Comparison of ENCODE assay signal across 8 mouse cellular contexts in genomic region chr11:115975083-115975420, GRCm38 (mm10). TPM values are rescaled to one million over a fixed set of nuclear protein-coding genes. Genes with fewer than 3 reads are reported as not detected.
DNase-seq lines count a peak whose midpoint lies in the region; ATAC-seq and TF ChIP-seq lines count a peak whose summit lies in the region.

No protein-coding gene starts in this region.

- TF ChIP-seq CTCF in ES-Bruce4 (IDR thresholded peaks at IDR 0.05; ENCODE audit: low read depth, low read length) = no peak

- no peak overlapping the region for H3K27ac ChIP-seq in heart, embryonic 13.5 days (replicated peaks)
- no peak overlapping the region for H3K27ac ChIP-seq in ES-Bruce4 (ENCODE audit: insufficient read depth, low read length)
- peak overlapping the region; percentile 64; the same call in 1 of the 2 replicates for H3K27ac ChIP-seq in hindbrain, embryonic 10.5 days
- H3K27ac ChIP-seq in midbrain, embryonic 10.5 days (replicated peaks) = 0 out of 2 replicates have a peak overlapping the region, but pooled peaks have one; percentile 34

- H3K36me3 ChIP-seq in heart, embryonic 13.5 days = no peaks in the 10 kb centered on the region
- no peaks in the 10 kb centered on the region for H3K36me3 ChIP-seq in ES-Bruce4 (ENCODE audit: control insufficient read depth, insufficient read depth, low read length, poor library complexity, severe bottlenecking)
- no peaks in the 10 kb centered on the region for H3K36me3 ChIP-seq in hindbrain, embryonic 10.5 days
- no peaks in the 10 kb centered on the region for H3K36me3 ChIP-seq in midbrain, embryonic 10.5 days

- 4% methylated on average over 18 of the region's 18 CpGs for WGBS in heart, embryonic 13.5 days
- WGBS in hindbrain, embryonic 10.5 days = 4% methylated on average over 18 of the region's 18 CpGs
- 2% methylated on average over 18 of the region's 18 CpGs for WGBS in midbrain, embryonic 10.5 days

- H3K4me2 ChIP-seq in heart, embryonic 13.5 days = peak overlapping the region; percentile 87

- no peak for TF ChIP-seq POLR2A in ES-Bruce4 (IDR thresholded peaks at IDR 0.05; ENCODE audit: insufficient read depth, low read length)

- no peak for ATAC-seq in heart, embryonic 13.5 days (ENCODE audit: extremely low read depth, insufficient number of reproducible peaks, low FRiP score, low TSS enrichment)

- H3K9me3 ChIP-seq in heart, embryonic 13.5 days = no peaks in the 10 kb centered on the region
- no peaks in the 10 kb centered on the region for H3K9me3 ChIP-seq in ES-Bruce4 (replicated peaks; ENCODE audit: control insufficient read depth, insufficient read depth, low read length, poor library complexity, severe bottlenecking)
- H3K9me3 ChIP-seq in hindbrain, embryonic 10.5 days = no peaks in the 10 kb centered on the region
- H3K9me3 ChIP-seq in midbrain, embryonic 10.5 days (replicated peaks) = no peaks in the 10 kb centered on the region

- peak overlapping the region; percentile 59 for H3K4me3 ChIP-seq in heart, embryonic 13.5 days
- H3K4me3 ChIP-seq in ES-Bruce4 (ENCODE audit: low read depth, low read length) = peak overlapping the region; percentile 66
- peak overlapping the region; percentile 52 for H3K4me3 ChIP-seq in hindbrain, embryonic 10.5 days
- H3K4me3 ChIP-seq in midbrain, embryonic 10.5 days = peak overlapping the region; percentile 57

- intact Hi-C loops in heart, postnatal 14 days (cut with DNase I) = no loop called here

- H3K27me3 ChIP-seq in heart, embryonic 13.5 days (replicated peaks) = peaks cover 71% of the 10 kb centered on the region
- H3K27me3 ChIP-seq in ES-Bruce4 (ENCODE audit: control insufficient read depth, insufficient read depth, low read length, poor library complexity, severe bottlenecking) = no peaks in the 10 kb centered on the region
- peaks cover 67% of the 10 kb centered on the region for H3K27me3 ChIP-seq in hindbrain, embryonic 10.5 days (ENCODE audit: insufficient read depth, poor library complexity, severe bottlenecking)
- H3K27me3 ChIP-seq in midbrain, embryonic 10.5 days (ENCODE audit: low read depth, poor library complexity, severe bottlenecking) = peaks cover 59% of the 10 kb centered on the region

- DNase-seq in heart, postnatal 14 days = no peak
- no peak for DNase-seq in hindbrain, embryonic 10.5 days (ENCODE audit: low spot score)
- DNase-seq in midbrain, embryonic 10.5 days (ENCODE audit: low spot score) = no peak
- no peak for DNase-seq in layer of hippocampus, postnatal 10 days (ENCODE audit: low spot score in 2 of 2)
- no peak for DNase-seq in gastrocnemius, postnatal 4 days (ENCODE audit: low spot score in 2 of 2)
- no peak for DNase-seq in cerebellum, postnatal 36 days

- H3K9ac ChIP-seq in heart, embryonic 13.5 days = peak overlapping the region; percentile 75
- peak overlapping the region; percentile 71 for H3K9ac ChIP-seq in ES-Bruce4 (ENCODE audit: low read depth, poor library complexity, severe bottlenecking)

- H3K4me1 ChIP-seq in heart, embryonic 13.5 days = peaks cover 14% of the 10 kb centered on the region
- peaks cover 4% of the 10 kb centered on the region for H3K4me1 ChIP-seq in ES-Bruce4 (ENCODE audit: control insufficient read depth, insufficient read depth, low read length)
- peaks cover 25% of the 10 kb centered on the region for H3K4me1 ChIP-seq in hindbrain, embryonic 10.5 days (replicated peaks)
- H3K4me1 ChIP-seq in midbrain, embryonic 10.5 days = peaks cover 25% of the 10 kb centered on the region

- no peak for TF ChIP-seq EP300 in ES-Bruce4 (IDR thresholded peaks at IDR 0.05; ENCODE audit: insufficient read depth, low read depth, low read length)

RNA-seq across cellular contexts. Expression of gene Itgb4, which starts 0.5 kb away (rescaled TPM):
- polyA plus RNA-seq in heart, embryonic 13.5 days (2015; fragmentation: Nextera tagmentation; extraction: Ambion mirVana) = 0.99 and 1.1 TPM in 2 replicates
- total RNA-seq in heart, postnatal 14 days (2021) = 1 to 10 TPM; 4.3 to 4.5 TPM
- polyA plus RNA-seq in ES-Bruce4 (2011; ENCODE audit: insufficient read depth, insufficient read length, low read depth, missing spikeins) = 9.3 and 11.8 TPM in 2 replicates
- polyA plus RNA-seq in hindbrain, embryonic 10.5 days (2016; fragmentation: Nextera tagmentation; extraction: Ambion mirVana) = 0.92 and 0.94 TPM in 2 replicates
- 0.63 and 0.67 TPM in 2 replicates for polyA plus RNA-seq in midbrain, embryonic 10.5 days (2016; fragmentation: Nextera tagmentation; extraction: Ambion mirVana)
- total RNA-seq in layer of hippocampus, postnatal 10 days (2021) = 1 to 10 TPM in 1 of 2 experiments, under 1 TPM in 1; 0.85 to 1.3 TPM
- total RNA-seq in gastrocnemius, postnatal 4 days (2021) = 1 to 10 TPM; 5.1 to 6.2 TPM

RNA-seq across cellular contexts. Expression of gene Galk1, which starts 37.5 kb away (rescaled TPM):
- polyA plus RNA-seq in heart, embryonic 13.5 days (2015; fragmentation: Nextera tagmentation; extraction: Ambion mirVana) = 150 and 178 TPM in 2 replicates
- total RNA-seq in heart, postnatal 14 days (2021) = 10 to 100 TPM; 18.6 to 19.3 TPM
- 96.4 and 107 TPM in 2 replicates for polyA plus RNA-seq in ES-Bruce4 (2011; ENCODE audit: insufficient read depth, insufficient read length, low read depth, missing spikeins)
- 184 and 204 TPM in 2 replicates for polyA plus RNA-seq in hindbrain, embryonic 10.5 days (2016; fragmentation: Nextera tagmentation; extraction: Ambion mirVana)
- 161 and 210 TPM in 2 replicates for polyA plus RNA-seq in midbrain, embryonic 10.5 days (2016; fragmentation: Nextera tagmentation; extraction: Ambion mirVana)
- 10 to 100 TPM; 20.5 to 24.7 TPM for total RNA-seq in layer of hippocampus, postnatal 10 days (2021)
- total RNA-seq in gastrocnemius, postnatal 4 days (2021) = 10 to 100 TPM; 32.7 to 40.0 TPM

RNA-seq across cellular contexts. Expression of gene Recql5, which starts 41.8 kb away (rescaled TPM):
- 11.6 and 12.7 TPM in 2 replicates for polyA plus RNA-seq in heart, embryonic 13.5 days (2015; fragmentation: Nextera tagmentation; extraction: Ambion mirVana)
- total RNA-seq in heart, postnatal 14 days (2021) = 1 to 10 TPM; 7.1 to 8.9 TPM
- polyA plus RNA-seq in ES-Bruce4 (2011; ENCODE audit: insufficient read depth, insufficient read length, low read depth, missing spikeins) = 20.0 and 22.6 TPM in 2 replicates
- 27.3 and 28.8 TPM in 2 replicates for polyA plus RNA-seq in hindbrain, embryonic 10.5 days (2016; fragmentation: Nextera tagmentation; extraction: Ambion mirVana)
- 30.6 and 31.8 TPM in 2 replicates for polyA plus RNA-seq in midbrain, embryonic 10.5 days (2016; fragmentation: Nextera tagmentation; extraction: Ambion mirVana)
- total RNA-seq in layer of hippocampus, postnatal 10 days (2021) = 10 to 100 TPM; 21.6 to 25.5 TPM
- total RNA-seq in gastrocnemius, postnatal 4 days (2021) = 10 to 100 TPM in 1 of 2 experiments, 1 to 10 TPM in 1; 8.6 to 12.9 TPM

RNA-seq across cellular contexts. Expression of gene Sap30bp, which starts 42.0 kb away (rescaled TPM):
- polyA plus RNA-seq in heart, embryonic 13.5 days (2015; fragmentation: Nextera tagmentation; extraction: Ambion mirVana) = 23.3 and 24.8 TPM in 2 replicates
- total RNA-seq in heart, postnatal 14 days (2021) = 10 to 100 TPM; 20.6 to 23.8 TPM
- 51.1 and 55.9 TPM in 2 replicates for polyA plus RNA-seq in ES-Bruce4 (2011; ENCODE audit: insufficient read depth, insufficient read length, low read depth, missing spikeins)
- 44.7 and 52.5 TPM in 2 replicates for polyA plus RNA-seq in hindbrain, embryonic 10.5 days (2016; fragmentation: Nextera tagmentation; extraction: Ambion mirVana)
- 51.9 and 52.1 TPM in 2 replicates for polyA plus RNA-seq in midbrain, embryonic 10.5 days (2016; fragmentation: Nextera tagmentation; extraction: Ambion mirVana)
- total RNA-seq in layer of hippocampus, postnatal 10 days (2021) = 10 to 100 TPM; 52.6 to 53.4 TPM
- total RNA-seq in gastrocnemius, postnatal 4 days (2021) = 10 to 100 TPM; 25.1 to 25.7 TPM

RNA-seq across cellular contexts. Expression of gene H3f3b, which starts 52.7 kb away (rescaled TPM):
- polyA plus RNA-seq in heart, embryonic 13.5 days (2015; fragmentation: Nextera tagmentation; extraction: Ambion mirVana) = 647 and 691 TPM in 2 replicates
- total RNA-seq in heart, postnatal 14 days (2021) = 100 to 1,000 TPM; 184 to 193 TPM
- polyA plus RNA-seq in ES-Bruce4 (2011; ENCODE audit: insufficient read depth, insufficient read length, low read depth, missing spikeins) = 437 and 457 TPM in 2 replicates
- polyA plus RNA-seq in hindbrain, embryonic 10.5 days (2016; fragmentation: Nextera tagmentation; extraction: Ambion mirVana) = 1,623 and 1,834 TPM in 2 replicates
- 1,512 and 1,693 TPM in 2 replicates for polyA plus RNA-seq in midbrain, embryonic 10.5 days (2016; fragmentation: Nextera tagmentation; extraction: Ambion mirVana)
- 100 to 1,000 TPM; 400 to 469 TPM for total RNA-seq in layer of hippocampus, postnatal 10 days (2021)
- total RNA-seq in gastrocnemius, postnatal 4 days (2021) = 100 to 1,000 TPM; 383 to 437 TPM

Comparison
In these comparisons a context has a peak if more than half of its experiments do, and no peak if none do; other contexts are left out.
1. H3K27ac ChIP-seq: peak in hindbrain, embryonic 10.5 days (single experiment) and midbrain, embryonic 10.5 days (single experiment); none in heart, embryonic 13.5 days (single experiment) and ES-Bruce4 (single experiment).
2. Peak in every context shown above with its lines, with median percentiles within 50 percentile points of each other: H3K4me3 ChIP-seq.